Mouse (Mus musculus) spleen, postnatal 14 days (tissue): ENCODE results near the gene Cytip.
"Not testable (repeated sequence)": the region's sequence is repeated elsewhere in the genome, so short reads cannot be mapped to it uniquely, and the experiment has no call there.

Source experiments
- DNase-seq, 2 experiments: peaks; one replicate each; pipeline ENCODE4 v3.0.0; 2021 to 2022; ENCODE audit warnings: low spot score in 2 of 2

The Cytip gene

DNA sequence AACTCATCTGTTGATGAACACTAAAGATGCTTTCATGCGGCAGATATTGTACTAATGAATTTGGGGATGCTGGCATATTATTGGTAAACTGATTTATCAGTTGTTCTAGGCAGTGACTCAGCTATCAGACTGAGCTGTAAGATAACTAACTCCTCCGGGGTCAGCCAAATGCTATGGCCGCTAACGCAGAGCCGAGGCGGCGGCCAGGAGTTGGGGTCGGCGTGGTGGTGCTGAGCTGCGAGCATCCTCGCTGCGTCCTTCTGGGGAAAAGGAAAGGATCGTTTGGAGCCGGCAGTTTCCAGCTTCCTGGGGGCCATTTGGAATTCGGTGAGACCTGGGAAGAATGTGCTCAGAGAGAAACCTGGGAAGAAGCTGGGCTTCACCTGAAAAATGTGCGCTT is 87.4 kb downstream of the Cytip start:
- not testable (repeated sequence) for DNase-seq

DNA sequence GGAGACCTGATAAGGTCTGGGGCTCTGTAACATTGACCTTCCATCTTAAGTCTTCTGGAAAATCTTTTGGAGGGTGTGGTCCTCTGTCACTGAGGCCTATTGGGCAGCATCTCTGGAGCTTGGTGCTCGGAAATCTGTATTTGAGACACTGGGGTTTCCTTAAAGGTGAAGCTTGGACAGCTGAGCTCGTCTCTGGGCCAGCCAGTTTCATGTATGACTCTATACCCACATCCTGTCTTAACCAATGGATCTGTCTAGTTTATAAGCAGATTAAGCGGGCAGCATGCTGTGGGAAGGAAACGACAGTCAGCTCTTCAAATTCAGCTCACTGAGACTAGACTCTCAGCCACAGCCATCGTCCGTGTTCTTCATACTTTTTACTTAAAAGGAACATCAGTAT is 88.3 kb downstream of the Cytip start:
- no peak for DNase-seq

DNA sequence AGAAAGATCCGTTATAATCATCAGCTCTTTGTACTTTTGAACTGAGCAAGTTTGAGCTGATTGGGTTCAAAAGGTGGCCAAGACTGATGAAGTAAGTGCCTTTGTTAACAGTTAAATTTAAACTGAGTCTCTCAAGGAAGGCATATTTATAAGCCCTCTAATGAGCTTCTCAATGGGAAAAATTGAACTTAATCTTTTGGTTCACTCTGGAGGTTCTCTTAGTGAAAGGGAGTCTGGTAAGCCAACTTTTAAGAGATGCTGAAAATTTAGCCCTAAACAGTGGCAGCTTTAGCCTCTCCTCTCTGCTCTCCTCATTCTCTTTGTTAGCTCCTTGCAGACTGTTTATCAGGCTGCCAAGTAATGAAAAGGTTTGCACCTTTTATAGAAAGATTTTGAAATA is 100.5 kb downstream of the Cytip start:
- no peak for DNase-seq

DNA sequence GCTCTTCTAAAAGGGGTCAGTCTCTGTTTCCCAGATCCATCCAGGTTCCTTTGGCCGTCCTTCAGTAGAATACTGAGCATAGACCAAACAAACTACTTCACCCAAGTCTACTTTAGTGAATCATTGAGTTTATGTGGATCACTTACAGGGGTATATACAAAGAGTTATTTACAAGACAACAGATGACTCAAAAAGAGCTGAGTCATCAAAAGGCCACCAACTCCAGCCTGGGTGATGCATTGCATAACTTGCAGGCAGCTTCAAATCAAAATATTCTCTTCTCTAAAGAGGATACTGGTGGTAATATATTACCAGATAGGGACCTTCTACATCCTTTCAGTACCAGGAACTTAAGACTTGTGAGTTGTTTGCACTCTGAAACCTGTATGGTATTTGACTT is 108.9 kb downstream of the Cytip start:
- DNase-seq: no peak

DNA sequence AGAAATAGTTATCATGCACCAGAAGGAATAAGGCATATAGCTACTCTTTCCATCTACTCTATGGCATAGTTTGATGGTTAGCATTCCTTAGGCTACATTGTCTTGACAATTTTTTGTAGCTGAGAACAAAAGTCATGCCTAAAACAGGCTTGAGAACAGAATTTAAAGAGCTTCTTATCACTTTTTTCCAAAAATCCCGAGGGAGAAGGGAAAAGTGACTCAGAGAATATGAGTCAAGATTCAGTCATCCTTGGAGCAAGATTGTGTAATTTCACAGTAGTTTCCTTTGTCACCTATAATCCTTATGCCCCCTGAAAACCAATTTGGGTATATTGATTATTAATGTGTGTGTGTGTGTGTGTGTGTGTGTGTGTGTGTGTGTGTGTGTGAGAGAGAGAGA is 115.5 kb downstream of the Cytip start:
- DNase-seq: no peak
